Mouse (Mus musculus) c-Kit-positive CD71-positive TER-119-negative erythroid progenitor cells, embryonic 14.5 days (primary cell): ENCODE data around the gene Cecr2.
"Not testable (repeated sequence)": the region's sequence is repeated elsewhere in the genome, so short reads cannot be mapped to it uniquely, and the experiment has no call there.

ENCODE experiments used
- DNase-seq: peaks from one replicate; pipeline ENCODE4 v3.0.0-alpha.2; 2013; ENCODE audit warnings: low read depth

The Cecr2 gene

GRCm38 (mm10) chr6:120665816-120666760 is at the start of gene Cecr2:
Gene Cecr2 (plus strand): TSS chr6:120666369.
- DNase-seq: peak; percentile 58

DNA sequence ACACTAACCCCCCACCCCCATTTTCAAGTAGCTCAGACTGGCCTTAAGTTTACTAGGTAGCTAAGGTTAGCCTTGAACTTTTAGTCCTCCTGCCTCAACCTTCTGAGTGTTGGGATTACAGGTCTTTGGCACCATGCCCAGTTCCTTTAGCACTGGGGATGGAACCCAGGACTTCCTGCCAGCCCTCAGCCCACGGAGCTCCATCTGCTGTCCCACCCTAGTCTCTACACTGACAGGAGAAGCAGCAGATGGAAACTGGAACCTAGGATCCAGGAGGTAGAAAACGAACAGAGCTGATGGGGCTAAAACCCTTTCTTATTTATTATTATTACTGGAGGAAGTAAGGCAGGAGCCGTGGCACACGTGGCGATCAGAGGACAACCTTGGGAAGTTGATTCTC is 48.6 kb upstream of the Cecr2 start:
- no peak for DNase-seq

DNA sequence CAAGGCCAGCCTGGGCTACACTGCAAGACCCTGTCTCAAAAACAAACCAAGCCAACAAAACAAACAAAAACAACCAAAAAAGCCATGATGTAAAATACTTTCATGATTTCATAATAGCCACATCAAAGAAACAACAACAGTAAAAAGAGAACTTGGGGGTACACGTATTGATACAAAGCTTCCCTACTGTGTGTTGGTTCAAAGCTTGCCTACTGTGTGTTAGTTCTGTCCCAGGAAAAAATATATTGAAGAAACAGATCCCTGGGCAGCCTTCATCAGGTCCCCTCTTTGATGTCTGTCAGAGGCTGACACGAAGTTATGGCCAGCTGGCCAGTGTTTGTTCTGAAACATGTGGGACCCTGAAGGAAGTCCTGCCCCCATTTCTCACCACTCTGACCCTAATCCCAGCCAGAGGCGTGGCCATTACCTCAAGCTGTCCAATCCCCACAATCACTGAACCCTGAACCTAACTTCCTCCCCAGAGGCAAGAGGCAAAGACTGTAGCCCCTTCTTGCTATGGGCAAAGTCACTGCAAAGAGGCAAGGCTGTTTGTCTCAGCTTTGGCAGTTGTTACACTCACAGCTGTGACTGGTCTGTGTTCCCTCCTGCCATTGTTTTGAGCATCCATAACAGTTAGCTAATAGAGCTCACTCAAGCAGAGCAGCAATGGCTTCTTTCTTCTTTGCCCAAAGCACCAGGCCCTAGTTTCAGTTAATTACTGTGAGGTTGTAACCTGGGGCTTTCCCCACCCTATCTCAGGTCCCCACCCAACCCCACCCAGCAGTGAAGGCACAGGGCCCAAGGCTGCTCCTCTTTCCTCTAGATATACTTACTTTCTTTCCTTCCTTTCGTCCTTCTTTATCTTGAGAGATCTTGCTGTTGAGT is 47.4 kb upstream of the Cecr2 start:
- peak; percentile 66 for DNase-seq

DNA sequence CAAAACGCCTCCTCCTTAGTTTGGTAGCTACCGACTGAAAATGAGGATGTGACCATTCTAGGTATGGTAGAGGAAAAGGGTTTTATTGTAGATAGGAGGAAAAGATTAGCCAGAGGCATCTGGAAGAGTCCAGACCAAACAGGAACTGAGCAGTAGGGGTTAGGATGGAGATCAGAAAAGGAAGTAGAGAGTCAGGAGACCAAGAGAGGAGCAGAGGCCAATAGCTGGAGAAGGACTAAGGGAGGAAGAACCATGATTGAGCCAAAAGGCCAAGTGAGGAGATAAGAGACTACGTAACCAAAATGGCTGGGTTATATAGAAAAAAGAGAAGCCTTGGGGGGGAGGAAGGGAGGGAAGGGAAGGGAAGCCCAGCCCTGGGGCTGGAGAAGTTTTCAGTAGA is 46.0 kb upstream of the Cecr2 start:
- no peak for DNase-seq

GRCm38 (mm10) chr6:120625081-120625480 is 41.1 kb upstream of the Cecr2 start:
- DNase-seq: no peak

DNA sequence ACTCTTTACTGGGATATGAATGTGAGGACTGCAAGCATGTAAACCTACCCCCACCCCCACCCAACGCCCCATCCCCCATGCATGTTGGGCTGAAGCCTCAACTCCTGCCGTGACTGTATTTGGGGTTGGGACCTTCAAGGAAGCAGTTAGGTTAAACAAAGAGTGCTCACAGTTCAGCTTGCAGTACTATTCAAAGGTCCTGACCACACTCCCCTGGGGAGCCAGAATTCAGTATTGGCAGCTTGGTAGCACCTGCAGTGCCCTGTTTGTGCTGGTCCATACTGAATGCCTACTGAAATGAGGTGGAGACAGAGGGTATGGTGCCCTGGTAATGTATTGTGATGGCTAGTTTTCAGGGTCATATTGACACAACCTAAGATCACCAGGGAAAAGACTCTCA is 39.1 kb upstream of the Cecr2 start:
- no peak for DNase-seq

DNA sequence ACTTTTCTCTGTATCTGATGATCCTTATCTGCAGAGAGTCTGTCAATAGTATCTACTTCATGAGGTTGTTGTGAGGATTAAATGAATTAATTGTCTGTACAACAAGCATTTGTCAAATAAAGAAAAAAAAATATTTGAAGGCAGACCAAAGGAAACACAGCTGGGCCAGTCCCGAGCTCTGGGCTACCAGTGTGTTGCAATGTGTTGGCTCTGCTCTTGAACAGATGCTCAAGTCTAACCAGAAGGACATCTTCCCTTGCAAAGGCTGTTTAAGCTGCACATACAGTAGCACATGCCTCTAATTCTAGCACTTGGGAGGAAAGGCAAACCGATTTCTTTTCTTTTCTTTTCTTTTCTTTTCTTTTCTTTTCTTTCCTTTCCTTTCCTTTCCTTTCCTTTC is 37.2 kb upstream of the Cecr2 start:
- no peak for DNase-seq

DNA sequence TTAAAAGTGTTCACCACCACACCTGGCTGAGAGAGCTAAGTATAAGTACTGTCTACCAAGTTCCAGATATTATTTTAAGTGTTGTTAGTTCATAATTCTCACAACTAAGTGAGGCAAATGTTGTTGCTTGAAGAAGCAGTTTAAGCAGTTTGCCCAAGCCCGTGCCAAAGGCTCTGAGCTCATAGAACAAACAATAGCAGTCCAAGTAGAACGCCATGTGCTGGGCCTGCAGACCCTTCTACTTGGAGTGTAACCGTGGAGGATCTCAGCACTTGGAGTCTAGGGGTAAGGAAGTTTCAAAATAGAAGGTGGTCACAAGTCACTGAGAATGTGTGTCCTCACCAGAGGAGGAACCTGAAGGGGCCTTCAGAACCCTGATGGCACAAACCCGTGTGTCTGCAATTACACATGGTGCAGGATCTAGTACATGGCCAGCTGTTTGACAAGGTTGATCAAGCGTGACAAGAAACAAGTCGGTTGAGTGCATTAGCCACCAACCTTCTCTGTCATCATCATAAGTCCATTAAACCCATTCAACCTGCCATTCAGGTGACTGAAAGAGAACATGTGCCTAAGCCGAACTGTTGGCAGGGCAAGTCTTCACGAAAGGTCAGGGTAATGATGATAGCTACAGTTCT is 30.7 kb upstream of the Cecr2 start:
- no peak for DNase-seq

GRCm38 (mm10) chr6:120639547-120639946 is 26.6 kb upstream of the Cecr2 start:
- DNase-seq: no peak

DNA sequence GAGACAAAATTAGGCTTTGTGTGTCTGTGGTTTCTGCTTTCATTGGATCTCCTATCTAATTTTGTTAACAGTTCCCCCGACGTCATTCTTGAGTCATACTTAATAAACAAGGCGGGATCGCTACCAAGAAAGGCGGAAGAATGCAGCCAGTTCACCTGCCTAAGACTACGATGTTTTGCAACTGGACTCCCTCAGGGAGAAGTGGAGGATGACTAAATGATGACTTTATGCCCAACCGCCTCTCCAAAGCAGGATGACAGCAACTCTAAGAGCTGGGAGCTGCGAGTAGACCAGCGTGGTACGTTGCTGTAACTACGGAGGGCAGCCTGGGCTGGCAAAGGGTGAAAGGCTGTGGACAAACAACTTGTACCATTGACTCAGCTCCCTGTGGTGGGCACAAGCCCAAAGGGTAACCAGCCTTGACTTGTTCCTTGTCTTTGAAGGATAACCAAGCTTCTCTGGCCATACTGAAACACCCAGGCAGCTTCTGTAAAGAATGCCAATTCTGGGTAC is 24.2 kb upstream of the Cecr2 start:
- no peak for DNase-seq

DNA sequence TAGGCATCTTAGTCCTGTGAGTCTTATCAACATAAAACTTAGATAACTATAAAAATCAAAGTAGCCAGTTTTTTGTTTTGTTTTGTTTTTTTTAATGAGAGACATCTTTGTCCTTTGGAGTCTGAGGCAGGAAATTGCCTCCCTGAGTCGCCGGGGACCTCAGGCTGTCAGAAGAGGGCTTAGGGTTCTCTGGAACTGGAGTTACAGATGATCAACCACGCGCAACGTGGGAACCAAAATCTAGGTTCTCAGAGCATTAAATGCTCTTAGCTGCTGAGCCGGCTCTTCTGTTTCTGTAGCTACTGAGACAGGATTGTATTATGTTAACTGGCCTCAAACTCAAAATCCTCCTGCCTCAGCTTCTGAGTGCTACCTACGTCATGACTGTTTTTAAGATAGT is 22.4 kb upstream of the Cecr2 start:
- no peak for DNase-seq

DNA sequence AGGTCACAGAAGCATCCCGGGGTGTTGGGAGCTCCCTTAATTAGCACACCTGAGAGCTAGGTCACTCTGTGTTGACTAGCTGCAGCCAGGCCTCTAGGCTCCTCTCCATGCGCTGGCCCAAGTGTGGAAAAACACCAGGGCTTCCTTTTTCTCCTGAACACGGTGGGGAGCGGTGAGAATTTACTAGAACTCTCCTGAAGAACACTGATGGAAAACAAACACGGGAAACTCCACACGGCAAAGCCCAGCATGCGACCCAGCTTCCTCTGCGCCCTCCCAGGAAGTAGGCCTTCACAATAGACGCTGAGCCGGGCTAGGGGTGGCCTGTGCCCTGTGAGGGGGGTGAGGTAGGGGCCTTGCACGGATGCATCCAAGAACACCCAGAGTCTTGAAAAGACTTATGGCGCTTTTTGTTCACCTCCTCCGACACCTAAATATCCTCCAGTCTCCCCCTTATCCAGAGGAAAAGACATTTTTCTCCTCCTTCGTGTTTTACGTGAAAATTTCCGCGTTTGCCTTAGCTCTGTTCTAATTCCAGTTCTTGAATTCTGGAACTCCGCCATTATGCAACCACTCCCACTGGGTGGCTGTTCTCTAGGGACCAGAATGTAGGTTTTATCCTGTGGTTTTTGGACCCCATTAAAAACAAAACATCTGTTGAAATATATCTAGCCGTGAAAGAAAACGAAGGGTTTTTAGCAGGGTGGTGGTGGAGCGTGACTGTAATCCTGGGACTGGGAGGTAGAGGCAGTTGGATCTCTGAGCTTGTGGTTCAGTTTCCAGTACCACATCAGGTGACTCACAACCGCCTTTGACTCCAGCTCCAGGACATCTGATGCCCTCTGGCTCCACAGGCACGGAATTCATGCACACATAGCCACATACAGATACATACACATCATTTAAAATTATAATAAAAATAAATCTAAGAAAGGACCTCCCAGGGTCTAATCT is 21.5 kb upstream of the Cecr2 start:
- DNase-seq: no peak

- DNase-seq: not testable (repeated sequence)
These were observed 18.7 kb upstream of the Cecr2 start for GRCm38 (mm10) chr6:120647246-120648028.

DNA sequence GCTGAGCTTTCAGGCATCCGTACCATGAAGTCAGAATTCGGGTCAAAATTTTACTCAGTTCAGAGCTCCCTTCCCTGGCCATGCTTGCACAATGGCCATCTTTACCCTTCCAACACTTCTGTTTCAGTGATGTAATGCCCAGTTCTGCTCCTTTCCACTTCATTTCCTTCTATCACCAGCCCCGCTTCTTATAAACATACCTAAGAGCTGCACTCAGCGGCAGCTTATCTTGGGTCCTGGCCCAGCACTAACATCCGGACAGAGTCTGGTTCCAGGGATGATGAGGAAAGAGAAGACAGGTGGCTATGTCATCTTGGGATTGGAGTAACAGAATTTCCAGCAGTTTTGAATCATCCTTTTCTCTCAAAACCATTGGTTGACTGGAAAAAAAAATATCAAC is 18.0 kb upstream of the Cecr2 start:
- no peak for DNase-seq

- DNase-seq: no peak
These were observed 13.5 kb upstream of the Cecr2 start for GRCm38 (mm10) chr6:120652666-120653065.

- DNase-seq: no peak
These were observed 10.5 kb upstream of the Cecr2 start for GRCm38 (mm10) chr6:120655702-120656101.

- no peak for DNase-seq
These were observed 7.3 kb upstream of the Cecr2 start for GRCm38 (mm10) chr6:120658848-120659247.

- DNase-seq: peak; percentile 66
These were observed 754 bp upstream of the Cecr2 start for GRCm38 (mm10) chr6:120665415-120665815.

- peak; percentile 34 for DNase-seq
These were observed 722 bp downstream of the Cecr2 start for GRCm38 (mm10) chr6:120666761-120667421.

GRCm38 (mm10) chr6:120667422-120667781 is 1.2 kb downstream of the Cecr2 start:
- no peak for DNase-seq
